Mouse (Mus musculus): ENCODE measurements around the gene Bik. TPM values are rescaled to one million over a fixed set of nuclear protein-coding genes. Genes with fewer than 3 reads are reported as not detected.

Bik gene
- total and polyA plus RNA-seq, 3 experiments = 7.6 to 10.2 TPM; not detected in 1

- Histone ChIP-seq H3K4me3 (ENCODE audit: control insufficient read depth in 1 of 2, insufficient read depth in 1 of 2, low read depth in 2 of 2, low read length in 2 of 2) (no peak overlapping the region), H3K27me3 (ENCODE audit: control insufficient read depth in 1 of 2, insufficient read depth in 2 of 2, low read length in 2 of 2) (no peaks in the 10 kb centered on the region), H3K27ac (ENCODE audit: control insufficient read depth, low read depth, low read length) (no peak overlapping the region), H3K79me2 (ENCODE audit: control insufficient read depth, insufficient read depth, low read length, poor library complexity) (no peaks in the 10 kb centered on the region), H3K4me1 (ENCODE audit: control insufficient read depth in 1 of 2, insufficient read depth in 2 of 2, low read length in 2 of 2) (peaks cover 0 to 16% of the 10 kb centered on the region in 2 experiments; a peak in 2 of 4 replicates), H3K36me3 (ENCODE audit: control insufficient read depth in 1 of 2, insufficient read depth in 2 of 2, low read length in 2 of 2) (peaks cover 0 to 3% of the 10 kb centered on the region in 2 experiments; a peak in 1 of 4 replicates), H3K9ac (ENCODE audit: control insufficient read depth, low read depth, low read length, poor library complexity, severe bottlenecking) (no peak overlapping the region), H3K9me3 (replicated peaks; ENCODE audit: insufficient read depth, low read length) (no peaks in the 10 kb centered on the region)
- TF ChIP-seq TBP (IDR thresholded peaks at IDR 0.05; ENCODE audit: low read depth, low read length) (no peak), TCF12 (IDR thresholded peaks at IDR 0.05; ENCODE audit: low read depth, low read length) (no peak), POLR2A (IDR thresholded peaks at IDR 0.05; ENCODE audit: control insufficient read depth in 1 of 2, insufficient read depth in 1 of 2, low read depth in 1 of 2, low read length in 2 of 2, poor library complexity in 1 of 2) (no peak), CTCF (IDR thresholded peaks at IDR 0.05 in 2 of 3, conservative IDR thresholded peaks at IDR 0.05 in 1 of 3; ENCODE audit: control insufficient read depth in 1 of 3, insufficient read depth in 1 of 3, low read depth in 2 of 3, low read length in 3 of 3, poor library complexity in 1 of 3, severe bottlenecking in 1 of 3) (no peak)
- DNase-seq (ENCODE audit: low read depth, low spot score) = no peak
These were observed 12.2 kb downstream of the Bik start for GRCm38 (mm10) chr15:83538855-83539254.

- DNase-seq (ENCODE audit: low read depth, low spot score) = no peak
- peaks cover 0 to 14% of the 10 kb centered on the region in 2 experiments; a peak in 2 of 4 replicates for H3K4me1 ChIP-seq (ENCODE audit: control insufficient read depth in 1 of 2, insufficient read depth in 2 of 2, low read length in 2 of 2)
- no peak overlapping the region for H3K9ac ChIP-seq (ENCODE audit: control insufficient read depth, low read depth, low read length, poor library complexity, severe bottlenecking)
- no peaks in the 10 kb centered on the region for H3K27me3 ChIP-seq (ENCODE audit: control insufficient read depth in 1 of 2, insufficient read depth in 2 of 2, low read length in 2 of 2)
- H3K27ac ChIP-seq (ENCODE audit: control insufficient read depth, low read depth, low read length) = no peak overlapping the region
- H3K9me3 ChIP-seq (replicated peaks; ENCODE audit: insufficient read depth, low read length) = no peaks in the 10 kb centered on the region
- peaks cover 0 to 3% of the 10 kb centered on the region in 2 experiments; a peak in 1 of 4 replicates for H3K36me3 ChIP-seq (ENCODE audit: control insufficient read depth in 1 of 2, insufficient read depth in 2 of 2, low read length in 2 of 2)
- H3K4me3 ChIP-seq (ENCODE audit: control insufficient read depth in 1 of 2, insufficient read depth in 1 of 2, low read depth in 2 of 2, low read length in 2 of 2) = no peak overlapping the region
- H3K79me2 ChIP-seq (ENCODE audit: control insufficient read depth, insufficient read depth, low read length, poor library complexity) = no peaks in the 10 kb centered on the region
- no peak for TF ChIP-seq ZKSCAN1 (IDR thresholded peaks at IDR 0.05; ENCODE audit: low read depth, low read length)
- no peak for TF ChIP-seq CTCF (IDR thresholded peaks at IDR 0.05 in 2 of 3, conservative IDR thresholded peaks at IDR 0.05 in 1 of 3; ENCODE audit: control insufficient read depth in 1 of 3, insufficient read depth in 1 of 3, low read depth in 2 of 3, low read length in 3 of 3, poor library complexity in 1 of 3, severe bottlenecking in 1 of 3)
These were observed 13.2 kb downstream of the Bik start for GRCm38 (mm10) chr15:83539905-83540304.

- Histone ChIP-seq H3K9ac (ENCODE audit: control insufficient read depth, low read depth, low read length, poor library complexity, severe bottlenecking) (no peak overlapping the region), H3K4me1 (ENCODE audit: control insufficient read depth in 1 of 2, insufficient read depth in 2 of 2, low read length in 2 of 2) (peaks cover 0 to 7% of the 10 kb centered on the region in 2 experiments; a peak in 1 of 4 replicates), H3K27ac (ENCODE audit: control insufficient read depth, low read depth, low read length) (no peak overlapping the region), H3K27me3 (ENCODE audit: control insufficient read depth in 1 of 2, insufficient read depth in 2 of 2, low read length in 2 of 2) (no peaks in the 10 kb centered on the region), H3K4me3 (ENCODE audit: control insufficient read depth in 1 of 2, insufficient read depth in 1 of 2, low read depth in 2 of 2, low read length in 2 of 2) (no peak overlapping the region), H3K36me3 (ENCODE audit: control insufficient read depth in 1 of 2, insufficient read depth in 2 of 2, low read length in 2 of 2) (no peaks in the 10 kb centered on the region; a peak in 1 of 4 replicates), H3K9me3 (replicated peaks; ENCODE audit: insufficient read depth, low read length) (no peaks in the 10 kb centered on the region), H3K79me2 (ENCODE audit: control insufficient read depth, insufficient read depth, low read length, poor library complexity) (no peaks in the 10 kb centered on the region)
- no peak for TF ChIP-seq CHD2 (IDR thresholded peaks at IDR 0.05; ENCODE audit: low read length)
- no peak for TF ChIP-seq EP300 (IDR thresholded peaks at IDR 0.05; ENCODE audit: low read depth in 1 of 2, low read length in 2 of 2)
- no peak for TF ChIP-seq CHD1 (IDR thresholded peaks at IDR 0.05; ENCODE audit: low read depth, low read length)
- TF ChIP-seq NELFE (IDR thresholded peaks at IDR 0.05; ENCODE audit: low read depth, low read length) = no peak
- TF ChIP-seq USF1 (IDR thresholded peaks at IDR 0.05; ENCODE audit: low read depth, low read length) = no peak
- TF ChIP-seq ETS1 (IDR thresholded peaks at IDR 0.05; ENCODE audit: low read depth, low read length) = no peak
- no peak for TF ChIP-seq MAFK (IDR thresholded peaks at IDR 0.05; ENCODE audit: borderline replicate concordance, low read depth, low read length)
- no peak for TF ChIP-seq RCOR1 (IDR thresholded peaks at IDR 0.05; ENCODE audit: low read depth, low read length)
- TF ChIP-seq MYC (IDR thresholded peaks at IDR 0.05; ENCODE audit: low read depth, low read length) = no peak
- no peak for TF ChIP-seq MAX (IDR thresholded peaks at IDR 0.05; ENCODE audit: low read length)
- no peak for TF ChIP-seq POLR2AphosphoS2 (IDR thresholded peaks at IDR 0.05; ENCODE audit: low read length)
- no peak for TF ChIP-seq KAT2A (conservative IDR thresholded peaks at IDR 0.05; ENCODE audit: low read depth, low read length)
- TF ChIP-seq GATA1 (IDR thresholded peaks at IDR 0.05; ENCODE audit: low read depth, low read length) = no peak
- no peak for TF ChIP-seq GABPA (IDR thresholded peaks at IDR 0.05; ENCODE audit: low read depth, low read length)
- no peak for TF ChIP-seq ZNF384 (IDR thresholded peaks at IDR 0.05; ENCODE audit: low read depth, low read length)
- no peak for TF ChIP-seq USF2 (IDR thresholded peaks at IDR 0.05; ENCODE audit: borderline replicate concordance in 1 of 2, insufficient read depth in 1 of 2, low read depth in 1 of 2, low read length in 2 of 2)
- no peak for TF ChIP-seq SMC3 (IDR thresholded peaks at IDR 0.05; ENCODE audit: low read depth, low read length)
- TF ChIP-seq MEF2A (IDR thresholded peaks at IDR 0.05; ENCODE audit: extremely low read depth, insufficient replicate concordance, low read depth, low read length, poor library complexity, severe bottlenecking) = no peak
- TF ChIP-seq NRF1 (IDR thresholded peaks at IDR 0.05; ENCODE audit: insufficient read depth, low read depth, low read length, poor library complexity, severe bottlenecking) = no peak
- TF ChIP-seq E2F4 (IDR thresholded peaks at IDR 0.05; ENCODE audit: borderline replicate concordance, low read depth, low read length) = no peak
- no peak for DNase-seq (ENCODE audit: low read depth, low spot score)
These were observed 15.1 kb downstream of the Bik start for GRCm38 (mm10) chr15:83541647-83542287.
